Comparison of ENCODE assay signal across 8 mouse cellular contexts in genomic region chr6:38298761-38299401, GRCm38 (mm10). TPM values are rescaled to one million over a fixed set of nuclear protein-coding genes. Genes with fewer than 3 reads are reported as not detected.
DNase-seq lines count a peak whose midpoint lies in the region; ATAC-seq lines count a peak whose summit lies in the region.

Gene Zc3hav1l (minus strand): TSS chr6:38299259.

- peak; percentile 93 for DNase-seq in ZHBTc4 (ENCODE audit: low read depth, low spot score)
- peak; percentile 35 to 70 for DNase-seq in cerebellum, postnatal 4 days (ENCODE audit: low spot score in 2 of 2)
- peak; percentile 78 for DNase-seq in gastrocnemius, postnatal 10 days
- DNase-seq in induced T-regulatory cell, adult 2 months (ENCODE audit: low read depth): peak; percentile 67
- peak; percentile 26 to 64 for DNase-seq in left cerebral cortex, postnatal 14 days (ENCODE audit: low spot score in 2 of 2)
- peak; percentile 71 for DNase-seq in right cerebral cortex, postnatal 4 days

- peak; percentile 86 for ATAC-seq in megakaryocyte-erythroid progenitor cell, adult 5-6 weeks (replicated peaks; ENCODE audit: low FRiP score, low TSS enrichment, poor library complexity, severe bottlenecking)
- ATAC-seq in erythroid progenitor cell, adult 5-6 weeks (replicated peaks; ENCODE audit: low FRiP score, poor library complexity, severe bottlenecking): no peak; the same call in 1 of the 2 replicates

- intact Hi-C loops in left cerebral cortex, postnatal 14 days (cut with DNase I): no loop called here

RNA-seq across cellular contexts. Expression of gene Zc3hav1l, which starts in this region (rescaled TPM):
- total RNA-seq in gastrocnemius, postnatal 10 days (2021): 1 to 10 TPM; 4.3 to 6.5 TPM
- total RNA-seq in left cerebral cortex, postnatal 14 days (2021): 1 to 10 TPM; 2.4 to 2.6 TPM
- total RNA-seq in megakaryocyte-erythroid progenitor cell, adult 5-6 weeks (2014; fragmentation: Nextera tagmentation): 6.9 and 7.3 TPM in 2 replicates
- total RNA-seq in megakaryocyte-erythroid progenitor cell, adult 5-6 weeks (2017): 2.9 and 4.3 TPM in 2 replicates
- 1.1 and 2.5 TPM in 2 replicates for total RNA-seq in erythroid progenitor cell, adult 5-6 weeks (2015; ENCODE audit: low replicate concordance)
- 0.64 and 1.1 TPM in 2 replicates for total RNA-seq in erythroid progenitor cell, adult 5-6 weeks (2017; ENCODE audit: low replicate concordance)
